Mouse (Mus musculus) CD8-positive naive resting alpha-beta T cell, adult 2 months (primary cell): ENCODE data around the gene Eid2b.
"Not testable (repeated sequence)": the region's sequence is repeated elsewhere in the genome, so short reads cannot be mapped to it uniquely, and the experiment has no call there.

Experiments
- DNase-seq, 2 experiments: peaks; one replicate each; pipeline ENCODE4 v3.0.0; 2022; ENCODE audit warnings: low read depth in 2 of 2, low spot score in 2 of 2

The Eid2b gene

GRCm38 (mm10) chr7:28277615-28278278 is at the start of gene Eid2b:
Eid2b (plus strand) TSS chr7:28277739.
- DNase-seq = peak; percentile 94 to 96

- not testable (repeated sequence) for DNase-seq
Observed at GRCm38 (mm10) chr7:28243943-28244342, 33.6 kb upstream of the Eid2b start.

GRCm38 (mm10) chr7:28248957-28249356 is 28.6 kb upstream of the Eid2b start:
- DNase-seq = no peak

- DNase-seq = no peak
Observed at GRCm38 (mm10) chr7:28251976-28252375, 25.6 kb upstream of the Eid2b start.

GRCm38 (mm10) chr7:28254591-28254990 is 22.9 kb upstream of the Eid2b start:
- DNase-seq = no peak

GRCm38 (mm10) chr7:28255476-28255875 is 22.1 kb upstream of the Eid2b start:
- no peak for DNase-seq

- DNase-seq = no peak
Observed at GRCm38 (mm10) chr7:28262861-28263260, 14.7 kb upstream of the Eid2b start.

GRCm38 (mm10) chr7:28263786-28264185 is 13.8 kb upstream of the Eid2b start:
- DNase-seq = peak in 1 of 2 experiments; percentile 41

- no peak for DNase-seq
Observed at GRCm38 (mm10) chr7:28265391-28265790, 12.1 kb upstream of the Eid2b start.

GRCm38 (mm10) chr7:28267129-28268041 is 10.2 kb upstream of the Eid2b start, which contains the start of gene Eid2:
Eid2 (plus strand) TSS chr7:28267881.
- DNase-seq = peak; percentile 26 to 50

GRCm38 (mm10) chr7:28268042-28268531 is 9.5 kb upstream of the Eid2b start:
- peak; percentile 23 to 38 for DNase-seq

- no peak for DNase-seq
Observed at GRCm38 (mm10) chr7:28268576-28268975, 9.0 kb upstream of the Eid2b start.

GRCm38 (mm10) chr7:28269355-28269754 is 8.2 kb upstream of the Eid2b start:
- no peak for DNase-seq

- DNase-seq = no peak
Observed at GRCm38 (mm10) chr7:28271761-28272160, 5.8 kb upstream of the Eid2b start.

GRCm38 (mm10) chr7:28277237-28277614 is 313 bp upstream of the Eid2b start:
- no peak for DNase-seq

GRCm38 (mm10) chr7:28278279-28278652 is 727 bp downstream of the Eid2b start:
- no peak for DNase-seq

- no peak for DNase-seq
Observed at GRCm38 (mm10) chr7:28280630-28281029, 3.1 kb downstream of the Eid2b start.

- no peak for DNase-seq
Observed at GRCm38 (mm10) chr7:28290165-28290564, 12.6 kb downstream of the Eid2b start.

GRCm38 (mm10) chr7:28290638-28291590 is 13.4 kb downstream of the Eid2b start, which contains the start of gene Selenov:
Selenov (minus strand) TSS chr7:28291186.
- DNase-seq = no peak

GRCm38 (mm10) chr7:28294481-28294880 is 16.9 kb downstream of the Eid2b start:
- no peak for DNase-seq
